Mouse (Mus musculus) C2C12 (cell line): ENCODE results near the gene Ppan.

Experiments used
- CTCF ChIP-seq: IDR thresholded peaks from one replicate; pipeline ENCODE4 v1.5.1; 2011; ENCODE audit not compliant: control insufficient read depth, insufficient read depth, insufficient read length
- MAX ChIP-seq: IDR thresholded peaks from one replicate; pipeline ENCODE4 v1.6.1; 2011; ENCODE audit warnings: mild to moderate bottlenecking, control low read depth
- USF1 ChIP-seq: IDR thresholded peaks from one replicate; pipeline ENCODE4 v1.6.1; 2011; ENCODE audit warnings: low read depth, mild to moderate bottlenecking, control low read depth, moderate library complexity

DNA sequence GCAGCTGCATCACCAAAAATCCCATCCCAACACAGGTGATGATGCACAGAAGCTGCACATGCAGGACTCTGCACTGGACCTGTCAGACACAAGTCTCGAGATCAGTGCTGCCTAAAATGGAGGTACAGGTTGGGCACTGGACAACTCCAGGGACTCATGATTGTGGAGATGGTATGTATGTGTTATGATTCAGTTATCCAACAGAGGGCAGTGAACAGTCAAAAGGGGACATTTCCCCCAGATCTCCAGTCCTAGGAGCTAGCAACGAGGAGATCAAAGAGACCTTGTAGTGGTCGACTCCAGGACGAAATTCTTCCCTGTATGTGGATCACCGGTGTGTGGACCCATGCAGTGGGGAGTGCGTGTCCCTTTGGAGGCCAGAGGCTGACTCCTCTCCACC, 28.0 kb upstream of the Ppan start:
- TF ChIP-seq CTCF (no peak), MAX (no peak), USF1 (no peak)
